Mouse (Mus musculus) limb, embryonic 10.5 days (tissue): ENCODE results near the gene Upk1a. TPM values are rescaled to one million over a fixed set of nuclear protein-coding genes. Genes with fewer than 3 reads are reported as not detected.

ENCODE experiments used
- DNase-seq: peaks from one replicate; pipeline ENCODE4 v3.0.0-alpha.2; 2017; ENCODE audit warnings: low spot score
- H3K27ac ChIP-seq: fragments of 300-500 bp; sonication (generic); 2 replicates; pipeline ENCODE4 v1.5.1; 2016; ENCODE audit warnings: mild to moderate bottlenecking
- H3K27me3 ChIP-seq: fragments of 300-500 bp; sonication (generic); 2 replicates; pipeline ENCODE4 v1.6.1; 2016; ENCODE audit warnings: low read depth, mild to moderate bottlenecking; ENCODE audit not compliant: poor library complexity, severe bottlenecking
- H3K36me3 ChIP-seq: fragments of 300-500 bp; sonication (generic); 2 replicates; pipeline ENCODE4 v1.6.1; 2016; ENCODE audit warnings: mild to moderate bottlenecking, moderate library complexity
- H3K4me1 ChIP-seq: fragments of 300-500 bp; sonication (generic); 2 replicates; pipeline ENCODE4 v1.6.1; 2016
- H3K4me3 ChIP-seq: fragments of 300-500 bp; sonication (generic); 2 replicates; pipeline ENCODE4 v1.5.1; 2016; ENCODE audit warnings: mild to moderate bottlenecking, moderate library complexity
- H3K9me3 ChIP-seq: fragments of 300-500 bp; sonication (generic); replicated peaks from 2 replicates; pipeline ENCODE4 v1.6.1; 2016; ENCODE audit warnings: mild to moderate bottlenecking
- WGBS: fragments of 180-500 bp; shearing (Covaris S2); methylation state at CpG from one replicate; pipeline ENCODE4 v1.1.7; 2016; 5-methylcytosine and 5-hydroxymethylcytosine counted together
- polyA plus RNA-seq: library from polyadenylated mRNA; unstranded; fragments of >200 nt; fragmentation: Nextera tagmentation; extraction: Ambion mirVana; gene quantifications from 2 replicates; pipeline ENCODE4 v1.2.1, GENCODE M21; 2016

Upk1a gene
- polyA plus RNA-seq, 1 experiment from 2014 or later, result 7.9 TPM

DNA sequence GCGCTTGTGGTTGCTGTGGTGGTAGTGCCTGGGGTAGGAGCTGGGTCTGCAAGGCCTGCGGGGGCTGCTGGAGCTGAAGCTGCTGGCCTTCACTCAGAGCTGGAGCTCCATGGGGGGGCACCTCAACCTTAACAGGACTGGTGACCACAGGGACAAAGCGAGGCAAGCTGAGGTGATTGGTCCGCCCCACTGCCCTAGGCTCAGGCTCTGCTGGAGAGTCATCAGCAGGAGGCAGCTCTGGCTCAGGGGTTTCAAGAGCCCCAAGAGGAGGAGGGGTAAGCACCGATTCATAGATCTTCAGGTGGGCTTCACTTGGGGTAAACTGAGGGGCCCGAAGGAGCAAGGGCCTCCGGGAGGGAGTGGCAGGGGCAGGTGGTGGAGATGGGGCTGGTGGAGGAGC, 27.5 kb downstream of the Upk1a start:
- Histone ChIP-seq H3K9me3 (no peaks in the 10 kb centered on the region), H3K4me3 (no peak overlapping the region), H3K36me3 (peaks cover 70% of the 10 kb centered on the region), H3K4me1 (peaks cover 24% of the 10 kb centered on the region), H3K27me3 (no peaks in the 10 kb centered on the region), H3K27ac (no peak overlapping the region)
- no peak for DNase-seq
- 95% methylated on average over 7 of the region's 7 CpGs for WGBS

DNA sequence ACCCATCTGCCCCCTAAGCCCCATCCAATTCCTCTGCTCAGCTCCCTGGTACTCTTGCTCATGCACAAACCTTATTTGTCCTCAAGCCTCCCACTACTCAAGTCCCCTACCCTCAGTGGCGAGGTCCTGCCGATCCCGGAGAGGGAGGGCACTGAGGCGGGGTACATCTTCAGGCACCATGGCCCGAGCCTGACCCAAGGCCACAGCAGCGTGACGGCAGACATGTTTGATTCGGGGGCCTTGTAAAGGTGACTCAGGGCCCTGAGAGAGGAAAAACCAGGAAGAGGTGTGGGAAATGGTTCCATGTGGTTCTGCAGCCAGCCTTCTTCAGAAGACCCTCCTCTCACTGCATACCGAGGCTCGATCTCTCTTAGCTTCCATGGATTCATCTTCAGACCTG, 28.3 kb downstream of the Upk1a start:
- no peak overlapping the region for H3K4me3 ChIP-seq
- H3K9me3 ChIP-seq, result no peaks in the 10 kb centered on the region
- H3K4me1 ChIP-seq, result peaks cover 16% of the 10 kb centered on the region
- DNase-seq, result no peak
- H3K27me3 ChIP-seq, result no peaks in the 10 kb centered on the region
- H3K36me3 ChIP-seq, result peaks cover 79% of the 10 kb centered on the region
- no peak overlapping the region for H3K27ac ChIP-seq
- WGBS, result 95% methylated on average over 10 of the region's 10 CpGs

DNA sequence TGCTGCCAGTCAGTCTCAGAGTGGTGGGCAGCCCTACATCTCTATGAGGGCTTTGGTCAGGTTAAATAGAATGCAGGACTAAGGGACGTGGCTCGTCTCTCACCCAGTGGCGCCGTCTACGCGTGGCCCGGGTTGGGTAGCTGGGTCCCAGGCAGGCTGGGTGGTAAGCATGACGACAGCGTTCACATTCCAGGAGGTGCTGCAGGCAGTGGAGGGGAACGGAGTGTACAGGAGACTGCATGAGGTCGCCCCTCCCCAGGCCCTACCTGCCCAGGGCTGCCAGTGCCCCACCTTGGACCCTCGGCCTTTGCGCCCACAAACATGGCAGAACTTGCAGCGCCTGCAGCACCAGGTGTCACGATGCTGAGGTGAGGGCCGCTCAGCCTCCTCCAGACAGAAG, 31.1 kb downstream of the Upk1a start:
- peaks cover 2% of the 10 kb centered on the region; the same call in 1 of the 2 replicates for H3K4me1 ChIP-seq
- no peaks in the 10 kb centered on the region for H3K27me3 ChIP-seq
- peaks cover 100% of the 10 kb centered on the region for H3K36me3 ChIP-seq
- WGBS, result 97% methylated on average over 16 of the region's 16 CpGs
- DNase-seq, result no peak
- no peak overlapping the region for H3K4me3 ChIP-seq
- H3K27ac ChIP-seq, result no peak overlapping the region
- H3K9me3 ChIP-seq, result no peaks in the 10 kb centered on the region

DNA sequence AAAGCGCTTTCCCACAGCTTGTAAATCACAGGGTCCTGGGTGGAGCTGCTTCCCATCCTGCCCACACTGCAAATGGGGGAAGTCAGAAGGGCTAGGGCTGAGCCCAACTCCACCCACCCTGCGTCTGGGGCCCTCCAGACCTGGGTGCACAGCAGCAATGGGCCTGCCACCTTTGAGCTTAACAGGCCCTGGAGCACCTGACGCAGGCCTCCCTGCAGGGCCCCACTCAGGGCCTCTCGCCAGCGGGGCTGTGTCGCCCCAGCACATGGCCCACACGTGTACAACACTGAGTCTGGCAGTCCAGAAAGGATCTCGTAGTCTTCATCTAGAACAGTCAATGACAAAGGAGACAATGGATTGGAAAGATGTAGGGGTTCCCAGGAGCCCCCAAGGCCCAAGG, 32.7 kb downstream of the Upk1a start:
- Histone ChIP-seq H3K27ac (no peak overlapping the region), H3K4me1 (no peaks in the 10 kb centered on the region), H3K27me3 (no peaks in the 10 kb centered on the region), H3K36me3 (peaks cover 100% of the 10 kb centered on the region), H3K4me3 (no peak overlapping the region), H3K9me3 (no peaks in the 10 kb centered on the region)
- WGBS, result 91% methylated on average over 8 of the region's 8 CpGs
- DNase-seq, result no peak

DNA sequence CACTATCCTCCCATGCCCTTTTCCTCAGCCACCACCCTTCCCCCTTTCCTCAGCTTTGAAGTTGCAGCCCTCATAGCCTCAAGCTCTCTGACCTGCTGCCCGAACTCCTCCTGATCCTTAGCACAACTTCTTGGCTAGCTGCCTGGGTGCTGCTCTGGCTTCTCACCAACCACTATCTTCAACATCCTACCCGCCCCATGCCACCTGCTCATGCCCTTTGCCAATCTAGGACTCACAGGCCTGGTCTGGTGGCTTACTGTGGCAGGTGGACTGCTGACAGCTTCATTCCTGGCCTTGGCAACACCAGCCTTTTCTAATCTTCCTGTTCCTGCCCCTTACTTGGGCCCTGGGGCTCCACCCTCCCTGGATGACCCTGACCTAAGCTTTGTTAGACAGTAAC, 39.7 kb downstream of the Upk1a start:
- WGBS, result 85% methylated on average over 2 of the region's 2 CpGs

DNA sequence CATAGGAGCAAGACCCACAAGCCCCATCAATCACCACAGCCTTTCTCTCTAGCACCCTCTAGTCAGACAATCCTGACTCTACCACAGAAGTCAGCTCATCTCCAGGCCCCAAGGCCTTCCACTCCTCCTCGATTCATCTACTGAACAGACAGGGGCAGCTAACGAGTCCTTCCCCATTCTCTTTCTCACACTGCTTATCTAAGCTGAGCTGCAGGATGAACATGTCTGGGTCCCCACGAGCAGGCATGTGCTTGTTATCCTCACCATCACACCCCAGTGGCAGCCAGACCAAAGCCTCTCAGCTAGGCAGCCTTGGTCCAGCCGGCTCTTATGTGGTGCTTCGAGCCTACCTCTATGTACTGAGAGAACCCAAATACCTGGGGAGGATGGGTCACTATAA, 40.3 kb downstream of the Upk1a start:
- Histone ChIP-seq H3K4me3 (no peak overlapping the region), H3K4me1 (no peaks in the 10 kb centered on the region), H3K27me3 (no peaks in the 10 kb centered on the region), H3K9me3 (no peaks in the 10 kb centered on the region), H3K27ac (no peak overlapping the region), H3K36me3 (peaks cover 98% of the 10 kb centered on the region)
- DNase-seq, result no peak
- WGBS, result 92% methylated on average over 5 of the region's 5 CpGs

More for the DNA sequence above, 39.7 kb downstream of the Upk1a start:
- H3K36me3 ChIP-seq, result peaks cover 100% of the 10 kb centered on the region
- no peaks in the 10 kb centered on the region for H3K9me3 ChIP-seq
- H3K4me3 ChIP-seq, result no peak overlapping the region
- no peak overlapping the region for H3K27ac ChIP-seq
- H3K27me3 ChIP-seq, result no peaks in the 10 kb centered on the region
- H3K4me1 ChIP-seq, result no peaks in the 10 kb centered on the region
- DNase-seq, result no peak

DNA sequence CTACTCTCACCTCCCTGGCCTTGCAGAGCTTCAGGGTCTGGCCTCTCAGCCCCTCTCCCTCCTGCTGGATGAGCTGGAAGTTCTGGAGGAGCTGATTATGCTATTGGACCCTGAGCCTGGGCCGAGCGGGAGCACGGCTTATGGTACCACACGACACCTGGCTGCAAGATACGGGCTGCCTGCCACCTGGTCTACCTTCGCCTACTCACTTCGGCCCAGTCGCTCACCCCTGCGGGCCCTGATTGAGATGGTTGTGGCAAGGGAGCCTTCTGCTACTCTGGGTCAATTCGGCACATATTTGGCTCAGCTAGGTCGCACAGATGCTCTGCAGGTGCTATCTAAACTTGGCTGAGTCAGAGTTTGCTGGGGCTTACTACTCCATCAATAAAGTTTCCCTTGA, 45.1 kb downstream of the Upk1a start:
- H3K4me1 ChIP-seq, result peaks cover 8% of the 10 kb centered on the region
- H3K27me3 ChIP-seq, result no peaks in the 10 kb centered on the region
- WGBS, result 91% methylated on average over 11 of the region's 11 CpGs
- H3K36me3 ChIP-seq, result peaks cover 77% of the 10 kb centered on the region
- H3K4me3 ChIP-seq, result no peak overlapping the region
- no peak overlapping the region for H3K27ac ChIP-seq
- no peaks in the 10 kb centered on the region for H3K9me3 ChIP-seq
- no peak for DNase-seq

DNA sequence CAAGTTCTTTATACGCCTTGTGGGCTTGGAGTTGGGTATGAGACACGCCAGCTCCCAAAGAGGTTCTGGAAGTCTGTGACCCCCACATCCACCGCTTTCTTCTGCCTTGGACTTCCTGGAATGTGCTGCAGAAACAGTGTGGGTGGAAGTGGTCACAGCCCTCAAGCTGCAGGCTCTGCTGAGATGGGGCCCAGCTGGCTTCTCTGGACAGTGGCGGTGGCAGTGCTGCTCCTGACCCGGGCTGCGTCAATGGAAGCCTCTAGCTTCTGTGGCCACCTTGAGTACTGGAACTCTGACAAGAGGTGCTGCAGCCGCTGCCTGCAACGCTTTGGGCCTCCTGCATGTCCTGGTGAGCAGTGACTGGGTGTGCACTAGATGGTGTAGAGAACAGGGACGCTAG, 46.6 kb downstream of the Upk1a start:
- DNase-seq, result no peak
- no peaks in the 10 kb centered on the region for H3K27me3 ChIP-seq
- H3K9me3 ChIP-seq, result no peaks in the 10 kb centered on the region
- H3K27ac ChIP-seq, result no peak overlapping the region
- WGBS, result 89% methylated on average over 9 of the region's 9 CpGs
- H3K36me3 ChIP-seq, result peaks cover 65% of the 10 kb centered on the region
- peaks cover 18% of the 10 kb centered on the region for H3K4me1 ChIP-seq
- no peak overlapping the region for H3K4me3 ChIP-seq

DNA sequence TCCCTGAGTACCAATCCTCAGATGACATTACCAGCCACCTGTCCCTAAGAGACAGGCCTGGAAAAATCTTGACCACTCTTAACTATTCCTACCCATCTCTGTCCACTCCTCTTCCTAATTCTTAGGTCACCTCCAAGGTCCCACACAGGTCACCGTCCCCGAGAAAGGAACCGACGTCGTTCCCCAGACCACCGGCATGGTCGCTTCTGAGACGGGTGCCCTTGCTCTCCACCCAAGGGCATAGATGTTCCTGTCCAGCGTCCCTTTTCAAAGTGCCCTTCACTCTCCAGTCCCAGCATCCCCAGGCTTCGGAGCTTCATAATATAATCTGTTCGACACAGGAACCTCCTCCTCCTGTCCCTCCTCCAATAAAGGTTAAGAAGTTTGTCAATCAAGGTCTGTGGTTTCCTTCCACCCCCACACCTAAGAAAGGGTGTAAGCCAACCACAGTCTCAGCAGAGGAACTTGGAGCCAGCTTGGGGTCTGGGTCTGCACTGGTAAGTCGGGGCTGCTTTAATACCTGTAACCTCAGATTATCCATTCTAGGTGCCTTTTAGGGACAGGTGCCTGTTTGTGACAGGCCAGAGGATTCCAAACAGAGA, 47.6 kb downstream of the Upk1a start, which contains the start of gene Igflr1:
Gene Igflr1, plus strand, starts transcription at position 458 of the 602 bp plus-strand sequence.
- DNase-seq, result no peak
- H3K36me3 ChIP-seq, result peaks cover 56% of the 10 kb centered on the region
- H3K4me1 ChIP-seq, result peaks cover 18% of the 10 kb centered on the region
- WGBS, result 95% methylated on average over 12 of the region's 12 CpGs
- no peaks in the 10 kb centered on the region for H3K9me3 ChIP-seq
- H3K27ac ChIP-seq, result no peak within 1 kb of the TSS
- peak within 1 kb of the TSS; percentile 77; the same call in 1 of the 2 replicates for H3K4me3 ChIP-seq
- no peaks in the 10 kb centered on the region for H3K27me3 ChIP-seq

DNA sequence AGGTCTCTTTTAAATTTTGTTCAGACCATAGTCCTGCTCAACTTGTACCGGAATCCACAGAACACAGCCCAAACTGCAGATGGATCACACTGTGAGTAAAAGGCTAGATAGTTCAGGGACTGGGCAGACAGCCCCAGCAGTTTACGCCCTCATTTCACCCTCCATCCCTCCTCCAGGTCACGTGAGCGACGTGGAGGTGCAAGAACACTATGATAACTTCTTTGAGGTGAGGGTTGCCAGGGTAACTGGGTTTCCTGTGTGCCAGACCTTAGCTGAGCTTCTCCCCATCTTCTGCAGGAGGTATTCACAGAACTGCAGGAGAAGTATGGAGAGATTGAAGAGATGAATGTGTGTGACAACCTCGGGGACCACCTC, 48.8 kb downstream of the Upk1a start:
- Histone ChIP-seq H3K4me1 (peaks cover 20% of the 10 kb centered on the region), H3K4me3 (peak overlapping the region; percentile 77), H3K27me3 (no peaks in the 10 kb centered on the region), H3K27ac (0 out of 2 replicates have a peak overlapping the region, but pooled peaks have one; percentile 93), H3K36me3 (peaks cover 44% of the 10 kb centered on the region), H3K9me3 (no peaks in the 10 kb centered on the region)
- no peak for DNase-seq
- 25% methylated on average over 6 of the region's 6 CpGs for WGBS

DNA sequence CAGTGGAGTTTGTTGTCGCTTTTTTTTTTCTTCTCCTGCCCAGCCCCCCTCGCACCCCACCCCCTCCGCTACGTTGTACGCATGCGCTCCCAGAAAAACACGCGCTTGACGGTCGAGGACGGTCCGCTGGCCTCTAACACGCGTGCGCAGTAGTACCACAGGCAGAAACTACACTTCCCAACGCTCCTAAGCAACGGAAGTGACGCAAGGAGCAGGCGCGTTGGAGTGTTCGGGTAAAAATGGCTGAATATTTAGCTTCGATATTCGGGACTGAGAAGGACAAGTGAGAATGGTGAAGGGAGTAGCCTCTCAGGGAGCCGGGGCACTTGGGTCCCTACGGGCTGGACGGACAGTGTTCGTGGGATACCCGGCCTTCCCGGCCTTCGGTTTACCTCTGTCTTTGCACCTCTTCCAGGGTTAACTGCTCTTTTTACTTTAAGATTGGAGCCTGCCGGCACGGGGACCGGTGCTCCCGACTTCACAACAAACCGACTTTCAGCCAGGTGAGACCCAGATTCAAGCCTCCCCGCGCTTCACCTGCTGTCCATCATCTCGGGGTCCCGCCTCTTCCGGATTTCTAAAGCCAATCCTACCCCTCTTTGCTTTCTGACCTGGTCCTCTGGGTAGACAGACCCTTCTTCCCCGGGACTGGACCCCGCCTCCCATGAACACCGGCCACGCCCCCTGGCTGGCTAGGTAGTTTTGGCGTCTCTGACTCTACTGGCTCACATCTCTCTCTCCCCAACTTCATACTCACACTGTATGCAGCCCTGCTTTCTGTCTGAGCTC, 49.3 kb downstream of the Upk1a start, which contains the start of the genes U2af1l4, Gm49396 and Psenen:
Gene U2af1l4, plus strand, starts transcription at position 185 of the 789 bp plus-strand sequence.
Gene Gm49396, plus strand, starts transcription at position 228 of the 789 bp plus-strand sequence.
Gene Psenen, minus strand, starts transcription at position 511 of the 789 bp plus-strand sequence.
- Histone ChIP-seq H3K4me1 (peaks cover 26% of the 10 kb centered on the region), H3K9me3 (no peaks in the 10 kb centered on the region), H3K36me3 (peaks cover 38% of the 10 kb centered on the region), H3K27ac (peak within 1 kb of the TSS; percentile 93), H3K4me3 (peak within 1 kb of the TSS; percentile 77), H3K27me3 (no peaks in the 10 kb centered on the region)
- peak; percentile 97 for DNase-seq
- under 1% methylated on average over 45 of the region's 45 CpGs for WGBS

DNA sequence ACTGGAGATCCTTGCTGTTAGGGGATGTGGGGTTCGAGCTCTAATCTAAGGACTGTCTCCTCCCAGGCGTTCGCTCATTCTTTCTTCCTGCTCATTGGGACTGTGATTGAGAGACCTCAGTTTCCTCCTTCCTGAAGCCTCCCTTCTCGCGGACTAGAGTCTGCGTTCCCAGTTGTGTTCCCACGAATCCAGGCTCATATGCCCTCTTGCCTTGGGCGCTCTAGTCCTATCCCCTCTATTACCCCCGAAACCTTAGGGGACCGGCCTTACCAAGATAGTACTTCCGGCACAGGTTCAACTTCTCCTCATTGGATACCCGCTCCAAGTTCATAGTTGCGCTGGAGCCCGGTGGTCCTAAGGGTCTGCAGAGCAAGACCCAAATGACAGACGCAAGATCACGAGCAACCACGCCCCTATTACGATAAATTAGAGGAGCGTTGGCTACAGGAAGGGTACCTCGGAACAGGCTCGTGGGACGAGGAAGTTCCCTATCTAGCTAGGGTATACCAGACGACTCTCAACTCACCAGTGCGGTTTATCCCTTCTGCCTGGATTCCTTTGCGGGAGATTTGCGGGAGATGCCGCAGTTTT, 50.0 kb downstream of the Upk1a start:
- H3K27me3 ChIP-seq, result no peaks in the 10 kb centered on the region
- peak; percentile 63 for DNase-seq
- no peaks in the 10 kb centered on the region for H3K9me3 ChIP-seq
- H3K4me3 ChIP-seq, result peak overlapping the region; percentile 77
- peaks cover 33% of the 10 kb centered on the region for H3K4me1 ChIP-seq
- 3% methylated on average over 27 of the region's 27 CpGs for WGBS
- peaks cover 38% of the 10 kb centered on the region for H3K36me3 ChIP-seq
- H3K27ac ChIP-seq, result peak overlapping the region; percentile 93

DNA sequence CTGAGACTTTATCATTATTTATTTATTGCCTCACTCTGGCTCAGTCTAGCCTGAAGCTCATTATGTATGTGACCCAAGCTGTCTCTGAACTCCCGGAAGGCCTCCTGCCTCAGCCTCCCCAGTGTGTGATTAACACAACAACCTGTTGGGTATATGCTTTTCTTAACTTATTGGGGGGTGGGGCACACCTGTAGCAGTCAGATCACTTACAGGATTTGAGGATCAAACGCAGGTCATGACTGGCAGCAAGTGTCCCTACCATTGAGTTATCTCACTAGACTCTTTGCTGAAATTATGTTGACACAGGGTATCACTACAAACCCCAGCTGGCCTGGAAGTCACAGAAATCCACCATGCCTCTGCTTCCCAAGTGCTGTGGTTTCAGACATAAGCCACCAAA, 52.4 kb downstream of the Upk1a start:
- WGBS, result 73% methylated on average over 2 of the region's 2 CpGs
- Histone ChIP-seq H3K36me3 (peaks cover 38% of the 10 kb centered on the region), H3K4me3 (peak overlapping the region; percentile 68; the same call in 1 of the 2 replicates), H3K9me3 (no peaks in the 10 kb centered on the region), H3K27ac (peak overlapping the region; percentile 78; the same call in 1 of the 2 replicates), H3K27me3 (no peaks in the 10 kb centered on the region), H3K4me1 (peaks cover 42% of the 10 kb centered on the region)
- DNase-seq, result no peak
